Mouse (Mus musculus): ENCODE data around the gene Fpgs.

DNA sequence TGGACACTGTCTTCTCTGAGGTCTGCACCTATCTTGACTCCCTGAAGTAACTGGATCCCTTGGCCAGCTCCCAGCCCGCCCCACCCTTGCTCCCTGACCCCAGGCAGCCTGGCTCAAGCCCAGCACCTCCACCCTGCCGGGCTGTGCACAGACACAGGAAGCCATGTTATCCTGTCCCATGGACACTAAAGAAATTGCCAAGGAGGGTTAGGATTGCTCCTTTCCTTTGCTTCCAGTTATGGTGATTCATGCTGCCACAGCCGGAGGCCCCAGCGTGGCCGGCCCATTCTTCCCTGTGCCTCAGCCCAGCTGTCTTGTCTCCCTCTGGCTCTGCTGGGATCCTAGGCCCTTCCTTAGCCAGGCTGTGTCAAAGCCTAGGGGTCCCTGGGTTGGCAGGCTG, 70.3 kb downstream of the Fpgs start:
- no peak for TF ChIP-seq POLR2A (IDR thresholded peaks at IDR 0.05; ENCODE audit: borderline replicate concordance, insufficient read depth, low read length)
- TF ChIP-seq CTCF (IDR thresholded peaks at IDR 0.05; ENCODE audit: borderline replicate concordance, insufficient read depth, low read depth, low read length): no peak
